Mouse (Mus musculus): ENCODE measurements around the gene Thra.

GRCm38 (mm10) chr11:98809457-98810290 is 69.2 kb downstream of the Thra start:
- TF ChIP-seq CTCF (IDR thresholded peaks at IDR 0.05; ENCODE audit: low read depth) (no peak; the same call in 1 of the 2 replicates), EP300 (IDR thresholded peaks at IDR 0.05; ENCODE audit: low read depth) (peak; percentile 72; the same call in 1 of the 2 replicates)
